Mouse (Mus musculus) liver, embryonic 15.5 days (tissue): Measurements from ENCODE around the gene Lsr. TPM values are rescaled to one million over a fixed set of nuclear protein-coding genes. Genes with fewer than 3 reads are reported as not detected.

ENCODE experiments used
- polyA plus RNA-seq: library from polyadenylated mRNA; unstranded; fragments of >200 nt; fragmentation: Nextera tagmentation; extraction: Ambion mirVana; gene quantifications from 2 replicates; pipeline ENCODE4 v1.2.1, GENCODE M21; 2015

Gene Lsr
- polyA plus RNA-seq, 1 experiment from 2014 or later, result 28.1 TPM

Other genes starting within 250 kb of the Lsr start
- 97.4 and 105 TPM in 2 replicates for gene Tmem147, start 243.9 kb downstream of the Lsr start, polyA plus RNA-seq
- gene Gapdhs, start 229.8 kb downstream of the Lsr start, polyA plus RNA-seq, result not detected in 2 replicates
- 0.12 and 0.61 TPM in 2 replicates for gene Sbsn, start 222.0 kb downstream of the Lsr start, polyA plus RNA-seq
- gene Dmkn, start 209.7 kb downstream of the Lsr start, polyA plus RNA-seq, result 0.32 and 0.99 TPM in 2 replicates
- gene Krtdap, start 185.6 kb downstream of the Lsr start, polyA plus RNA-seq, result 0.21 and 2.5 TPM in 2 replicates
- gene Ffar2, start 149.7 kb downstream of the Lsr start, polyA plus RNA-seq, result 0.94 and 1.2 TPM in 2 replicates
- gene Ffar3, start 117.3 kb downstream of the Lsr start, polyA plus RNA-seq, result not detected in 2 replicates
- not detected in 2 replicates for gene Ffar1, start 111.9 kb downstream of the Lsr start, polyA plus RNA-seq
- gene Cd22, start 93.1 kb downstream of the Lsr start, polyA plus RNA-seq, result 0.81 and 0.86 TPM in 2 replicates
- gene Mag, start 58.6 kb downstream of the Lsr start, polyA plus RNA-seq, result 0.32 and 0.39 TPM in 2 replicates
- gene Hamp2, start 48.8 kb downstream of the Lsr start, polyA plus RNA-seq, result not detected in 2 replicates
- 22.2 and 25.5 TPM in 2 replicates for gene Hamp, start 29.4 kb downstream of the Lsr start, polyA plus RNA-seq
- gene Usf2, start 16.7 kb downstream of the Lsr start, polyA plus RNA-seq, result 12.4 TPM in 2 replicates
- gene Fam187b, start 326 bp upstream of the Lsr start, polyA plus RNA-seq, result 2.4 and 3.4 TPM in 2 replicates
- 19.8 and 22.4 TPM in 2 replicates for gene Fxyd5, start 69.0 kb upstream of the Lsr start, polyA plus RNA-seq
- 0.17 and 0.26 TPM in 2 replicates for gene Fxyd7, start 78.0 kb upstream of the Lsr start, polyA plus RNA-seq
- 88.6 and 99.1 TPM in 2 replicates for gene Fxyd1, start 83.7 kb upstream of the Lsr start, polyA plus RNA-seq
- gene Lgi4, start 85.9 kb upstream of the Lsr start, polyA plus RNA-seq, result 0.03 TPM in 1 of 2 replicates, not detected in the other
- gene Fxyd3, start 103.2 kb upstream of the Lsr start, polyA plus RNA-seq, result 0.35 and 0.92 TPM in 2 replicates
- gene Hpn, start 141.8 kb upstream of the Lsr start, polyA plus RNA-seq, result 98.6 and 145 TPM in 2 replicates
- gene Scn1b, start 153.5 kb upstream of the Lsr start, polyA plus RNA-seq, result 1.0 and 1.2 TPM in 2 replicates
- gene Gramd1a, start 182.4 kb upstream of the Lsr start, polyA plus RNA-seq, result 11.9 and 14.3 TPM in 2 replicates